Mouse (Mus musculus) duodenum, adult 2 months (tissue): Measurements from ENCODE around the gene Lamb2. TPM values are rescaled to one million over a fixed set of nuclear protein-coding genes. Genes with fewer than 3 reads are reported as not detected.

Experiments used
- polyA plus RNA-seq: library from polyadenylated mRNA; depleted of rRNA; stranded (reverse); fragments of >200 nt; gene quantifications from 2 replicates; pipeline ENCODE4 v1.2.3, GENCODE M21; 2012; ENCODE audit warnings: low replicate concordance; rRNA removed

The Lamb2 gene
- 20.7 and 25.6 TPM in 2 replicates for polyA plus RNA-seq

DNA sequence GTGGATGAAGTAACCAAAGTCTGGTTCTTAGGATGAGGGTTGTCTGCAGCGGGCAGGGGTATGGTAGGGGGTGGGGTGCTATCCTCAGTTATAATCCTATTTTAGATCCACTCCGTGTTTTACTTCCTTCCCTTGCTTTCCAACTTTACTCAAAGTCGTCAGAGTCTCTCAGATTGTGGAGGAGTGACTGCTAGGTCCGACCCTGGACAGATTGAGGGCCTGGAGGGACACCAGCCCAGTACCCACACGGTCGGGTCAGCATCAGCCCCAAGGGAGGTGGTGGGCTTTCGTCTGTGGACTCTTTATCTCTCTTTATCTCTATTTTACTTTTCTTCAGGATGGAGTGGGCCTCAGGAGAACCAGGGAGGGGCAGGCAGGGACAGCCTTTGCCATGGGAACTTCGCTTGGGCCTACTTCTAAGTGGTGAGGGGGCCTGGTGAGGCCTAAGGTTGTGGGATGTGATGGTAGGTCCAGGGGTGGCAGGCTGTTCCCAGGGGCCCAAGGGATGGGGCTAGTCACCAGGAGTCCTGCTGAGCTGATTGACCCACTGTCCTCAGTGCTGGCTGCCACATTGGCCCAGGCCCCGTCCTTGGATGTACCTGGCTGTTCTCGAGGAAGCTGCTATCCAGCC is at the start of gene Lamb2:
Lamb2 (plus strand) TSS at position 16 of the 631 bp plus-strand sequence.

DNA sequence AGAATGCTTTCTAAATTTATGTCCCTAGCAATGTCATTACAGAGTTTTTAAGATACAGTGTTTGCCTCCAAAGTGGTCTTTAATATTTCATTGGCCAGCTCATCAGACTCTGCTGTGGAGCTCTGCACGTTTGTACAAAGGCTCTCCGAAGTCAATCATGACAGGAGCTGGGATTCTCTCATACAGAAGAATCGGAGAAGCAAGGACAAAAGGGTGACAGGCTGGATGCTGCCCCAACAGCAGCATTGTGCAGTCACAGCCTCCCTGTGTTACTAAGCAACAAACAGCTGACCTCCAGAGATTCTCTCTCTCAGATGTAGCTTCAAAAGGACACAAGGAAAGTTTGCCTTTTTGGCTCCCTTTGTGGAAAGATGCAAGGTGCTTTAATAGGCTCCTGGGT is 43.4 kb upstream of the Lamb2 start, which contains the start of gene BC048562:
BC048562 (plus strand) TSS at position 301 of the 400 bp plus-strand sequence.

GRCm38 (mm10) chr9:108460319-108461178 is 19.0 kb upstream of the Lamb2 start, which contains the start of gene Ccdc71:
Ccdc71 (plus strand) TSS chr9:108460527.

DNA sequence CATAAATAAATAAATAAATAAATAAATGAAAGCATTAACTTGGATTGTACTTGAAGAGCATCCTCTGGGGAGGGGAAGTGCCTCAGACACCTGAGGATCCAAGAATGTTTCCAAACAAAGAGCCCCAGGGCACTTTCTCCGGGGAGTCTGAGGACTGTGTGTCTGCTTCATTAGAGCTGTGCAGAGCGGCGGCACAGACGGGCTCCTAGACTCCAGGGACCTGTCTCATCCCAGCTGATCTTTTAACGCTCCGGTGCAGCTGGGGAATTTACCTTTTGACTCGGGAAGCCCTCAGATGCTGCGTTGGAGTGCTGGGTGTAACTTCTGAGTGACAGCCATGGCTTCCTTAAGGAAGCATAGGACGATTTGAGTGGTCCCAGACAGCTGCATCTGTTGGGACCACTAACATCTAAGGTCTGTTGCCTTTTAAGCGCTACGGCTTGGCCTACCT is 18.3 kb upstream of the Lamb2 start, which contains the start of gene Klhdc8b:
Klhdc8b (minus strand) TSS at position 401 of the 451 bp plus-strand sequence.

DNA sequence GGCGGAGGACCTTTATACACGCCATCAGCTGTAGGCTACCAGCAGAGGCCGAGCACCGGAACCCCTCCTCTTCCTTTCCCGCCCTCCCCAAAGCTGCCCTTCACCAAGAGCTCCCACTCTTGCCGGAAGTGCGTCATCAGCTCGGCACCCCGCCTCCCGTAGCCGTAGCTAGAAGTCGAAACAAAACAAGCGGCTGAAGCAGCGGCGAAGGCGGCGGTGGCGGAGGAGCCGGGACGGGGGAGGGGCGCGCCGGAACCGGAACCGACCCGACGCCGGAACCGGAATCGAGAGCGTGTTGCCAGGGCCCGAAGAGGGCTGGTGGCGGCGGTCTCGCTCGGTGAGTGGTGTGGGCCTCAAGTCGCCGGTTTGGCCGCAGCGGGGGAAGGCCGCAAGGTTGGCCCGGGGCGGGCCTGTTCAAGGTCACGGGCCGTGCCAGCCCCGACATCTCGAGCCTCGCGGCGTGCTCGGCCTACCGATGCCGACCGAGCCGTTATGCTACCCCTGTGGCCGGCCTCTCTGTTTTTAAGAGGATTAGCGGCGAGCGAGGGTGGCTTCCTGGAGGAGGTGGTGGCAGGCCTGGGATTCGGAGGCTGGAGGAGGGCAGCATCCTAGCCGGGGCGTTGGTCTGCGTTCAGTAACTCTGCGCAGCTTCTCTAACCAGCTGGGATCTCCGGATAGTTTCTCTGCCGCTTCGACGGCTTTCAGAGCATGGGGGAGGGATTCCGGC is 11.2 kb downstream of the Lamb2 start, which contains the start of gene Usp19:
Usp19 (plus strand) TSS at position 44 of the 727 bp plus-strand sequence.

DNA sequence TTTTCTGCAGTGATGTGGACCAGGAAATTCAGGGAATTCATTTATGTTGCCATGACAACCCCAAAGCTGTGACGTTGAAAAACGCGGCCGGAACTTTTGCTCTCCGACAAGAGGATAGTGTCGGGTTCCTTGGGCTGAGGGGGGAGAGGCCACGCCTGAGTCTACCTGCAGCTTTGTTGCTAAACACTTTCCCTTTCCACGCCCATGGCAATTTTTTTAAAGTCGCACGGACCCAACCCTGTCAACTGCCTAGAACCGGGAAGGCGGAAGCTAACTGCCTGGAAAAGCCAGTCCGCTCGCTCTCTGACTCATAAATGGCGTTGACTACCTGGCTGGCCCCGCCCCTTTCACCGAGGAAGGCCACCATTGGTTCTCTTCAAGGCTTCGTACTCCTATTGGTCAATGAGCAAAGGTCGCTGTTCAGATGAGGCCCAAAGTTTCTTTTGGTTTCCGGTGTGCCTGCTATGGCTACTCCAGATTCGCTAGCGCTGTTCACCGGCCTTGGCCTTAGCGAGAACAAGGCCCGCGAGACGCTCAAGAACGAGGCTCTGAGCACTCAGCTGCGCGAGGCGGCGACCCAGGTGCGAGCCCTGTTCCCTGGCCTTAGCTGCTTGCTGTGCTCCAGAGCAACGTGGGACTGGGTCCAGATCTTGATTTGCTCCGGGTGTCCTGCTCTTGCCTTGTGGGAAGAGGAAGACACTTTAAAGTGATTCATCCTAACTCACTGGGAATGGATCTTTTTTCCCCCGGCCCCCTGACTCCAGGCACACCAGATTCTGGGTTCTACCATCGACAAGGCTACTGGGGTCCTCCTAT is 28.3 kb downstream of the Lamb2 start, which contains the start of gene Qars:
Qars (plus strand) TSS at position 88 of the 816 bp plus-strand sequence.

GRCm38 (mm10) chr9:108516380-108517251 is 37.1 kb downstream of the Lamb2 start, which contains the start of gene Qrich1:
Qrich1 (plus strand) TSS chr9:108516806.

Other genes with a start within 250 kb of the Lamb2 start
- gene Dag1, start 215.8 kb upstream of the Lamb2 start, polyA plus RNA-seq: 33.9 and 55.4 TPM in 2 replicates
- 2.2 and 4.8 TPM in 2 replicates for gene Nicn1, start 189.3 kb upstream of the Lamb2 start, polyA plus RNA-seq
- 0.47 and 2.3 TPM in 2 replicates for gene Amt, start 182.9 kb upstream of the Lamb2 start, polyA plus RNA-seq
- 74.5 and 77.2 TPM in 2 replicates for gene Rhoa, start 173.6 kb upstream of the Lamb2 start, polyA plus RNA-seq
- 24.9 and 34.5 TPM in 2 replicates for gene Tcta, start 173.6 kb upstream of the Lamb2 start, polyA plus RNA-seq
- 1,295 and 2,060 TPM in 2 replicates for gene Gpx1, start 140.8 kb upstream of the Lamb2 start, polyA plus RNA-seq
- gene Usp4, start 131.9 kb upstream of the Lamb2 start, polyA plus RNA-seq: 40.5 and 53.8 TPM in 2 replicates
- gene 1700102P08Rik, start 86.9 kb upstream of the Lamb2 start, polyA plus RNA-seq: not detected in 2 replicates
- gene Ccdc36, start 51.3 kb upstream of the Lamb2 start, polyA plus RNA-seq: not detected in 2 replicates
- not detected in 2 replicates for gene BC048562, start 43.3 kb upstream of the Lamb2 start, polyA plus RNA-seq
- gene Ccdc71, start 19.2 kb upstream of the Lamb2 start, polyA plus RNA-seq: 14.7 and 15.3 TPM in 2 replicates
- 27.3 and 33.7 TPM in 2 replicates for gene Klhdc8b, start 18.2 kb upstream of the Lamb2 start, polyA plus RNA-seq
- gene Usp19, start 10.9 kb downstream of the Lamb2 start, polyA plus RNA-seq: 66.7 and 68.1 TPM in 2 replicates
- 145 and 187 TPM in 2 replicates for gene Qars, start 28.0 kb downstream of the Lamb2 start, polyA plus RNA-seq
- gene Qrich1, start 37.1 kb downstream of the Lamb2 start, polyA plus RNA-seq: 45.4 and 58.5 TPM in 2 replicates
- gene Impdh2, start 80.5 kb downstream of the Lamb2 start, polyA plus RNA-seq: 47.8 and 97.0 TPM in 2 replicates
- 40.9 and 44.6 TPM in 2 replicates for gene Ndufaf3, start 87.7 kb downstream of the Lamb2 start, polyA plus RNA-seq
- gene Dalrd3, start 90.2 kb downstream of the Lamb2 start, polyA plus RNA-seq: 135 and 158 TPM in 2 replicates
- gene Wdr6, start 99.0 kb downstream of the Lamb2 start, polyA plus RNA-seq: 11.3 and 13.7 TPM in 2 replicates
- 2.8 and 5.9 TPM in 2 replicates for gene P4htm, start 117.9 kb downstream of the Lamb2 start, polyA plus RNA-seq
- gene Arih2, start 169.7 kb downstream of the Lamb2 start, polyA plus RNA-seq: 15.4 and 19.7 TPM in 2 replicates
- gene Slc25a20, start 182.4 kb downstream of the Lamb2 start, polyA plus RNA-seq: 31.1 and 35.7 TPM in 2 replicates
- 31.0 and 32.2 TPM in 2 replicates for gene Prkar2a, start 209.6 kb downstream of the Lamb2 start, polyA plus RNA-seq